Mouse (Mus musculus) MEL (cell line): Measurements from ENCODE around the gene Gm49361.

Experiments used
- CTCF ChIP-seq, 3 experiments: IDR thresholded peaks in 2 of 3; conservative IDR thresholded peaks in 1 of 3; 2 replicates each; pipeline ENCODE4 v1.5.1; 2011 to 2012; ENCODE audit warnings: low read length in 3 of 3, low read depth in 2 of 3, mild to moderate bottlenecking in 2 of 3, improper control_type of control experiment in 1 of 3, inconsistent platforms in 1 of 3, mixed read lengths in 1 of 3, moderate library complexity in 1 of 3; ENCODE audit not compliant: control insufficient read depth in 1 of 3, insufficient read depth in 1 of 3, poor library complexity in 1 of 3, severe bottlenecking in 1 of 3
- EP300 ChIP-seq, 2 experiments: IDR thresholded peaks; 2 replicates each; pipeline ENCODE4 v1.6.1; 2011; ENCODE audit warnings: improper control_type of control experiment in 2 of 2, low read length in 2 of 2, low read depth in 1 of 2, mild to moderate bottlenecking in 1 of 2
- ETS1 ChIP-seq: IDR thresholded peaks from 2 replicates; pipeline ENCODE4 v1.6.1; 2012; ENCODE audit warnings: low read depth, mild to moderate bottlenecking, inconsistent platforms, low read length, improper control_type of control experiment, moderate library complexity
- MXI1 ChIP-seq: IDR thresholded peaks from 2 replicates; pipeline ENCODE4 v1.6.1; 2011; ENCODE audit warnings: mild to moderate bottlenecking, low read depth, low read length, improper control_type of control experiment
- NELFE ChIP-seq: IDR thresholded peaks from 2 replicates; pipeline ENCODE4 v1.6.1; 2011; ENCODE audit warnings: low read depth, low read length, improper control_type of control experiment
- NRF1 ChIP-seq: IDR thresholded peaks from 2 replicates; pipeline ENCODE4 v1.6.1; 2014; ENCODE audit warnings: low read depth, mild to moderate bottlenecking, inconsistent platforms, low read length, improper control_type of control experiment, moderate library complexity; ENCODE audit not compliant: poor library complexity, insufficient read depth, severe bottlenecking
- SIN3A ChIP-seq: IDR thresholded peaks from 2 replicates; pipeline ENCODE4 v1.6.1; 2012; ENCODE audit warnings: low read length, improper control_type of control experiment, inconsistent platforms
- TCF12 ChIP-seq: IDR thresholded peaks from 2 replicates; pipeline ENCODE4 v1.6.1; 2014; ENCODE audit warnings: low read depth, mild to moderate bottlenecking, inconsistent platforms, low read length, improper control_type of control experiment, moderate library complexity
- ZMIZ1 ChIP-seq: IDR thresholded peaks from 2 replicates; pipeline ENCODE4 v1.6.1; 2012; ENCODE audit warnings: low read depth, mild to moderate bottlenecking, inconsistent platforms, low read length, improper control_type of control experiment, moderate library complexity

GRCm38 (mm10) chr14:57729975-57730499 lies 15.9 kb downstream of the Gm49361 start:
- no peak for TF ChIP-seq CTCF (IDR thresholded peaks at IDR 0.05 in 2 of 3, conservative IDR thresholded peaks at IDR 0.05 in 1 of 3; ENCODE audit: control insufficient read depth in 1 of 3, insufficient read depth in 1 of 3, low read depth in 2 of 3, low read length in 3 of 3, poor library complexity in 1 of 3, severe bottlenecking in 1 of 3)
- TF ChIP-seq MXI1: no peak
- no peak for TF ChIP-seq NELFE
- TF ChIP-seq TCF12: no peak
- no peak for TF ChIP-seq ZMIZ1
- no peak for TF ChIP-seq SIN3A
- TF ChIP-seq NRF1: no peak
- no peak for TF ChIP-seq EP300 (IDR thresholded peaks at IDR 0.05; ENCODE audit: low read depth in 1 of 2, low read length in 2 of 2)
- TF ChIP-seq ETS1: no peak
